Mouse (Mus musculus): ENCODE measurements around the gene Ipo8. TPM values are rescaled to one million over a fixed set of nuclear protein-coding genes. Genes with fewer than 3 reads are reported as not detected.

The Ipo8 gene
- polyA plus RNA-seq, 1 experiment from 2014 or later, result 34.1 TPM

DNA sequence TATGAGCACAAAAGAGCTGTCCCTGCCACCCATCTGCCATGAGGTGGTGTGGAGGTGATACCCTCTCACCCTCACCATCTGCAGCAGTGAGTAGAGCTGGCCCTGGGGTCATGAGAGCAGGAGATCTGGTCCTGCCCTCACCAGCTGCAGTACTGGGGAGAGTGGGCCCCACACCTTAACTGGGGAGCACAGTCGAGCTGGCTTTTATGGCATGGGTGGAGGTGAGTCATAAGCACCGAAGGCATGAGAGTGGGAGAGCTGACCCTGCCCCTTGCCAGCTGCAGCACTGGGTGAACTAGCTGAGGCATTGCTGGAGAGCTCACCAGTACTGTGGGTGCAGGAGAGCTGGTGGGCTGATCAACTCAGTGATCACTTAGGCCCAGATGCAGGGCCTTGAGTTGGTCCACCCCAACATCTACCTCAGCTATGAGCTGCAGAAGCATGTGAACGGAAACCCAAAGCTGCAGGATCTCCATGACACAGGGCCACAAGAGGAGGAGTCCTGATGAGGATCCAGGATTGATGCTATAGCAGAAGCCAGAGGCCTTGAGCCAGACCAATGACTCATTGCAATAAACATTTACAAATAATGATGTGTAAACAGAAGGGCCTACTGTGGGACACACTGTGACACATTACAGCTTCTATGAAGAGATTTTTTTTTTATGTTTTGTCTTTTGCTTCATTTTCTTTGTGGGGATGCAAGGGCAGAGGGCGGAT, 12.5 kb downstream of the Ipo8 start:
- no peak for DNase-seq (ENCODE audit: low spot score)
- Histone ChIP-seq H3K36me3 (ENCODE audit: control insufficient read depth, insufficient read depth, low read length) (no peaks in the 10 kb centered on the region), H3K27ac (ENCODE audit: low read depth, low read length) (no peak overlapping the region)

DNA sequence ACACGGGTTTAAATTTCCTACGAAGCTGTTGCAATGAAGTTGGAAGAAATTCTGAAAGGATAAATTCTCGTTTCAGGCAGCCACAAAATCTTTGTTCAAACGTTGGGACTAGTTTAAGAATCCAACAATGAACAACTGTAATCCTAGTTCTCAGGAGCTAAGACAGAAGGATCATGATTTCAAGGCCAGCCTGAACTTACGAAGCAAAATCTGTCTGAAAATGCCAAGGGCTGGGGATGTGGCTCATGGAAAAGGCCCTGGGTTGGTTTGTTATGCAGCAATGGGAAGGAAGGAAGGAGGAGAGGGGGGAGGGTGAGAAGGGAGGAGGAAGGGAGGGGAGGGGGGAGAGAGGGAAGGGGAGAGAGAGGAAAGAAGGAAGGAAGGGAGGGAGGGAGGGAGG, 14.5 kb downstream of the Ipo8 start:
- no peaks in the 10 kb centered on the region for H3K9me3 ChIP-seq (ENCODE audit: control insufficient read depth, low read length)
- ATAC-seq (replicated peaks; ENCODE audit: low FRiP score), result no peak

More for the DNA sequence above, 12.5 kb downstream of the Ipo8 start:
- ATAC-seq (replicated peaks; ENCODE audit: low FRiP score), result no peak
- Histone ChIP-seq H3K4me1 (replicated peaks; ENCODE audit: control insufficient read depth, insufficient read depth, low read length) (no peaks in the 10 kb centered on the region), H3K9me3 (ENCODE audit: control insufficient read depth, low read length) (no peaks in the 10 kb centered on the region), H3K9ac (ENCODE audit: low read length) (no peak overlapping the region), H3K4me3 (ENCODE audit: low read depth, low read length) (no peak overlapping the region), H3K4me2 (ENCODE audit: low read depth, low read length, severe bottlenecking) (no peak overlapping the region), H3K27me3 (ENCODE audit: control insufficient read depth, insufficient read depth, low read length) (no peaks in the 10 kb centered on the region)
- WGBS, result 87% methylated on average over 4 of the region's 4 CpGs

DNA sequence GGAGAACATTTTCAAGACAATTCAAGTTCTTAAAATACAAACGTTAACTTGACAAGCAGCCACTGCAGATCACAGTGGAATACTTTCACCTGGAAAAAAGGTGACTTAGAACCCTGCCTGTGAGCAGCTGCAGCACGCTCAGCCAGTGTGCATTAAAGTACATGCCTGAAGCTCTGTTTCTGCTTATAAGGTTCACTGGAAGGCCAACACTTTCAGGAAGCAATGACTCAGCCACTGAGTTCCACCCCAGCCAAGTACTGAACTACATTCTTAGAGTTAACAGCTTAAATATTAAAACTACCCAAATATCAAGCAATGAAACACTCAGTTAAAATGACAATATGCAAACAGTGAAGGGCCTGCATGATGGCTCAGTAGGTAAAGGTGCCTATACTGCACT, 20.1 kb downstream of the Ipo8 start:
- no peak for DNase-seq (ENCODE audit: low spot score)
- Histone ChIP-seq H3K4me1 (replicated peaks; ENCODE audit: control insufficient read depth, insufficient read depth, low read length) (no peaks in the 10 kb centered on the region), H3K4me3 (ENCODE audit: low read depth, low read length) (no peak overlapping the region), H3K9ac (ENCODE audit: low read length) (no peak overlapping the region), H3K36me3 (ENCODE audit: control insufficient read depth, insufficient read depth, low read length) (no peaks in the 10 kb centered on the region; the same call in 1 of the 2 replicates), H3K4me2 (ENCODE audit: low read depth, low read length, severe bottlenecking) (no peak overlapping the region), H3K9me3 (ENCODE audit: control insufficient read depth, low read length) (no peaks in the 10 kb centered on the region), H3K27me3 (ENCODE audit: control insufficient read depth, insufficient read depth, low read length) (no peaks in the 10 kb centered on the region), H3K27ac (ENCODE audit: low read depth, low read length) (no peak overlapping the region)
- 97% methylated on average over 2 of the region's 2 CpGs for WGBS
- ATAC-seq (replicated peaks; ENCODE audit: low FRiP score), result no peak

More for the DNA sequence above, 14.5 kb downstream of the Ipo8 start:
- 87% methylated on average over 5 of the region's 5 CpGs for WGBS
- no peak overlapping the region for H3K9ac ChIP-seq (ENCODE audit: low read length)
- no peaks in the 10 kb centered on the region for H3K4me1 ChIP-seq (replicated peaks; ENCODE audit: control insufficient read depth, insufficient read depth, low read length)
- no peak overlapping the region for H3K27ac ChIP-seq (ENCODE audit: low read depth, low read length)
- H3K4me2 ChIP-seq (ENCODE audit: low read depth, low read length, severe bottlenecking), result no peak overlapping the region
- H3K36me3 ChIP-seq (ENCODE audit: control insufficient read depth, insufficient read depth, low read length), result no peaks in the 10 kb centered on the region; the same call in 1 of the 2 replicates
- DNase-seq (ENCODE audit: low spot score), result no peak
- H3K27me3 ChIP-seq (ENCODE audit: control insufficient read depth, insufficient read depth, low read length), result no peaks in the 10 kb centered on the region
- no peak overlapping the region for H3K4me3 ChIP-seq (ENCODE audit: low read depth, low read length)

DNA sequence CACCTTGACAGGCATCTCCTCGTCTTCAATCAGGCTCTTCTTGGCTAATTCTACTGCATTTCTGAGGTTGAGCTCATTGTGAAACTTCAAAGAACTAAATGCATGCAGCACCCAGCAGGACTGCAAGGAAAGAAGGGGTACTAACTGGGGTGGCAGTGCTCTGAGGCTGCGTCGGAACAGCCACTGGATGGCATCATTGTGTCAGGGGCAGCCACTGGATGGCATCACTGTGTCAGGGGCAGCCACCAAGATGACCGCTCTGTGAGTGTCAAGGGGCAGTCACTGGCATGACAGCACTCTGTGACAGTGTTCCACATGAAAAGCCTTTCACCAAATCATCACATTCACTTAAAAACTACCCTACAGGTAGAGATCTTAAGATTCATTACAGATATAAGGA, 31.5 kb downstream of the Ipo8 start:
- Histone ChIP-seq H3K27ac (ENCODE audit: low read depth, low read length) (no peak overlapping the region), H3K9ac (ENCODE audit: low read length) (no peak overlapping the region), H3K4me1 (replicated peaks; ENCODE audit: control insufficient read depth, insufficient read depth, low read length) (no peaks in the 10 kb centered on the region), H3K27me3 (ENCODE audit: control insufficient read depth, insufficient read depth, low read length) (no peaks in the 10 kb centered on the region), H3K4me2 (ENCODE audit: low read depth, low read length, severe bottlenecking) (no peak overlapping the region), H3K4me3 (ENCODE audit: low read depth, low read length) (no peak overlapping the region), H3K36me3 (ENCODE audit: control insufficient read depth, insufficient read depth, low read length) (peaks cover 4% of the 10 kb centered on the region; the same call in 1 of the 2 replicates), H3K9me3 (ENCODE audit: control insufficient read depth, low read length) (no peaks in the 10 kb centered on the region)
- ATAC-seq (replicated peaks; ENCODE audit: low FRiP score), result no peak
- WGBS, result 82% methylated on average over 4 of the region's 4 CpGs
- no peak for DNase-seq (ENCODE audit: low spot score)

DNA sequence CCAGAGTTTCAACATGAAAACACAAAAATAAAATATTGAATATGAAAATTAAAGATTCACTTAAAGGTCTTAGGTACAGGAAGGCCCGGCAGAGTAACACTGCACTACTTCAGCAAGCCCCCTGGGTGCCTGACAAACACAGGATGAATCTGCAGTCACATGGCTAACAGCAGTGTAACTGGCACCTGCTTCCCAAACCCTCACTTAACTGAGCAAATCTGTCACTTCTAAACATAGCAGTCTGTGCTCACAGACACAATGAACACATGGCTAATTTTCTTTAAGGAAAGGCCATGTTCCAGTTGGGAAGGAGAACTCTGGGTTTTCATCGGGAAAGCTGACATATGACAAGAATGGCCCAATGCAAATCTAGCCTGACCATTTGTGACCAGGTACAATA, 36.1 kb downstream of the Ipo8 start:
- Histone ChIP-seq H3K27me3 (ENCODE audit: control insufficient read depth, insufficient read depth, low read length) (no peaks in the 10 kb centered on the region), H3K4me3 (ENCODE audit: low read depth, low read length) (no peak overlapping the region), H3K36me3 (ENCODE audit: control insufficient read depth, insufficient read depth, low read length) (peaks cover 4% of the 10 kb centered on the region; the same call in 1 of the 2 replicates), H3K4me2 (ENCODE audit: low read depth, low read length, severe bottlenecking) (no peak overlapping the region), H3K4me1 (replicated peaks; ENCODE audit: control insufficient read depth, insufficient read depth, low read length) (no peaks in the 10 kb centered on the region), H3K9ac (ENCODE audit: low read length) (no peak overlapping the region), H3K9me3 (ENCODE audit: control insufficient read depth, low read length) (no peaks in the 10 kb centered on the region), H3K27ac (ENCODE audit: low read depth, low read length) (no peak overlapping the region)
- WGBS, result 95% methylated on average over 2 of the region's 2 CpGs
- ATAC-seq (replicated peaks; ENCODE audit: low FRiP score) (no peak), DNase-seq (ENCODE audit: low spot score) (no peak)

DNA sequence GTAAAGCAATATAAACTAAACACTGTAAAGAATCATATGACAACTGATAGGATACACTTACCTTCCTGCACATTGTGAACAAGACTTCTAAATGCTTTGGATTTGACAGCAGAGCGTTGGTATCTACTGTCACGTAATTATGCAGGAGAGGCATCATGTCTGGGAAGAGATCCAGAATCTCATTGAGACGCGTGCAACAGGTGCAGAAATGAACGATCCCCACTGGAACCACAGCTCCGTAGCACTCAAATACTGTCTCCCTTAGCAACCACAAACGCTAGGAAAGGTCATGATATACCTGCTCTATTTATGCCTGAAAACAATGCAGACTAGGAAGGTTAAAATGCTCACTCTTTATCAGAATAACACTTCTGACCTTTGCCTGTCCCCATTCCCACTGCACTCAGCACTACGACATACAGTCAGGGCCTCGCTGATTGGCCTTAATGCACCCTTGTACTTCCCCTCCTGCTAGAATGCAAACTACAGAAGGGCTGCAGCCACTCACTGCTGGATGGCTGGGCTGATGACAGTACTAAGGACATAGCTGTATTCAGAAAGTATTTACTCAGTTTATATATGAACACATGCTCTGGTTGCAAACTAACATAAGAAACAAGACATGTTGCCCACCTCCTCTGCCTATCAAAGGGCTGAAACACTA, 42.1 kb downstream of the Ipo8 start:
- Histone ChIP-seq H3K9ac (ENCODE audit: low read length) (no peak overlapping the region), H3K9me3 (ENCODE audit: control insufficient read depth, low read length) (no peaks in the 10 kb centered on the region), H3K4me3 (ENCODE audit: low read depth, low read length) (no peak overlapping the region), H3K4me2 (ENCODE audit: low read depth, low read length, severe bottlenecking) (no peak overlapping the region), H3K27ac (ENCODE audit: low read depth, low read length) (no peak overlapping the region), H3K4me1 (replicated peaks; ENCODE audit: control insufficient read depth, insufficient read depth, low read length) (no peaks in the 10 kb centered on the region), H3K27me3 (ENCODE audit: control insufficient read depth, insufficient read depth, low read length) (no peaks in the 10 kb centered on the region), H3K36me3 (ENCODE audit: control insufficient read depth, insufficient read depth, low read length) (no peaks in the 10 kb centered on the region; the same call in 1 of the 2 replicates)
- ATAC-seq (replicated peaks; ENCODE audit: low FRiP score) (no peak), DNase-seq (ENCODE audit: low spot score) (no peak)
- WGBS, result 93% methylated on average over 9 of the region's 9 CpGs

DNA sequence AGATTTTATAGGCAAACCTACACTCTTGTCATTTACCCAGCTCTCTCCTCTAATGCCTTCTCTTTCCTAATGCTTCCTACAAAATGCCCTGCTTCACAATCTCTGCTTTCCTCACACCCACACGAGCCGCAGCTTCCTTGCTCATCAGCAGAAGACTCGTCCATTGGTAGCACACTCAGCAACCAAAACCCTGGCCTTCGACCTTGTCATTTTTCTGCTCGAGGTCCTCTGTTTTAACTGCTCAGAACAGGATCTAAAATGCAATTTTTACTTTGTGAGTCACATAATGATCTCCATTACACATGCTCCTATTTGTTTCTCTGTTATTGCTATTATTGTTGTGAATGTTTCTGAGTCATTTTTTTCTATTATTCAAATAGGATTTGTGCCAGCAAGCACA, 45.1 kb downstream of the Ipo8 start:
- Histone ChIP-seq H3K27me3 (ENCODE audit: control insufficient read depth, insufficient read depth, low read length) (no peaks in the 10 kb centered on the region), H3K4me2 (ENCODE audit: low read depth, low read length, severe bottlenecking) (no peak overlapping the region), H3K36me3 (ENCODE audit: control insufficient read depth, insufficient read depth, low read length) (no peaks in the 10 kb centered on the region; the same call in 1 of the 2 replicates), H3K4me3 (ENCODE audit: low read depth, low read length) (no peak overlapping the region), H3K9me3 (ENCODE audit: control insufficient read depth, low read length) (no peaks in the 10 kb centered on the region), H3K9ac (ENCODE audit: low read length) (no peak overlapping the region), H3K4me1 (replicated peaks; ENCODE audit: control insufficient read depth, insufficient read depth, low read length) (no peaks in the 10 kb centered on the region), H3K27ac (ENCODE audit: low read depth, low read length) (no peak overlapping the region)
- ATAC-seq (replicated peaks; ENCODE audit: low FRiP score) (no peak), DNase-seq (ENCODE audit: low spot score) (no peak)
- 90% methylated on average over 5 of the region's 5 CpGs for WGBS

DNA sequence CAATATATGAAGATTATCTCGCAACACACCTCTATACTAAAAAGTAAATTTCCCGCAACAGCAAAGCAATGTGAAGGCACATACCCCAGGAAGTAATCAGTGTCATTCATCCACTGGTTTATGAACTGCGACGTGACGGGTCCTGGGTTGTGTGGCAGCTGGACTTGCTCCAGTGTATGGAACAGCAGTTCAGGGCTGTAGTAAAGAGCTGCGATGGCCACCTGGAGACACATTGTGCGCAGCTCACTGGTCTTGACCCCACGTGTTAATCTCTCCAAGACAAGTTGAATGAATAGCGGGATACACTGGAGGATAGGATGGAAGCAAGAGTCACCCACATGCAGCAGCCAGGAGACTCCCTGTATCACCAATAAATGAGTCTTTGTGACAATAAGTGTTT, 46.8 kb downstream of the Ipo8 start:
- DNase-seq (ENCODE audit: low spot score), result no peak
- 92% methylated on average over 9 of the region's 9 CpGs for whole genome bisulfite sequencing
- no peaks in the 10 kb centered on the region for H3K4me1 ChIP-seq (replicated peaks; ENCODE audit: control insufficient read depth, insufficient read depth, low read length)
- H3K27ac ChIP-seq (ENCODE audit: low read depth, low read length), result no peak overlapping the region
- ATAC-seq (replicated peaks; ENCODE audit: low FRiP score), result no peak
- H3K9me3 ChIP-seq (ENCODE audit: control insufficient read depth, low read length), result no peaks in the 10 kb centered on the region
- H3K4me3 ChIP-seq (ENCODE audit: low read depth, low read length), result no peak overlapping the region
- no peaks in the 10 kb centered on the region; the same call in 1 of the 2 replicates for H3K36me3 ChIP-seq (ENCODE audit: control insufficient read depth, insufficient read depth, low read length)
- H3K4me2 ChIP-seq (ENCODE audit: low read depth, low read length, severe bottlenecking), result no peak overlapping the region
- no peak overlapping the region for H3K9ac ChIP-seq (ENCODE audit: low read length)
- H3K27me3 ChIP-seq (ENCODE audit: control insufficient read depth, insufficient read depth, low read length), result no peaks in the 10 kb centered on the region

DNA sequence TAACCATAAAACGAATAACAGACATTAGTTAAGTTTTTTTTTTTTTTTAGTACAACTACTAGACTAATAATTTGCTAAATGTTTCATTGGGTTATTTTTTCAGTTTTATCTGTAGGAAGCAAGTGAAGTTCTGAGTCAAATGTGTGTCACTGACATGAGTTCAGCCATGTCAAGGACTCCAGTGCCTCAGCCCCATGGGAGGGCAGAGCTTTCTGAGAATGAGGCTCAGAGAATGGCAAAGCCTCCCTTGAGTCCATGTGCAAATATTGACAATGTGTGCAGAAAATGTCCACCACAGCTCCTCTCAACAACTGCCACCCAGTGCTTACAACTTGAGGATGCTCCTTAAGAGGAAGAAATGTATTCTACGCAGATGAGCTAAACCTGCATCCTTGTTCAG, 55.0 kb downstream of the Ipo8 start:
- H3K9me3 ChIP-seq (ENCODE audit: control insufficient read depth, low read length), result no peaks in the 10 kb centered on the region
- no peak overlapping the region for H3K9ac ChIP-seq (ENCODE audit: low read length)
- no peak for DNase-seq (ENCODE audit: low spot score)
- H3K27me3 ChIP-seq (ENCODE audit: control insufficient read depth, insufficient read depth, low read length), result no peaks in the 10 kb centered on the region
- H3K36me3 ChIP-seq (ENCODE audit: control insufficient read depth, insufficient read depth, low read length), result peaks cover 3% of the 10 kb centered on the region
- no peak overlapping the region for H3K4me3 ChIP-seq (ENCODE audit: low read depth, low read length)
- H3K27ac ChIP-seq (ENCODE audit: low read depth, low read length), result no peak overlapping the region
- H3K4me1 ChIP-seq (replicated peaks; ENCODE audit: control insufficient read depth, insufficient read depth, low read length), result no peaks in the 10 kb centered on the region
- 97% methylated on average over 2 of the region's 2 CpGs for WGBS
- H3K4me2 ChIP-seq (ENCODE audit: low read depth, low read length, severe bottlenecking), result no peak overlapping the region
- no peak for ATAC-seq (replicated peaks; ENCODE audit: low FRiP score)

Data from forebrain, embryonic 11.5 days (tissue).